In the genomic region with DNA sequence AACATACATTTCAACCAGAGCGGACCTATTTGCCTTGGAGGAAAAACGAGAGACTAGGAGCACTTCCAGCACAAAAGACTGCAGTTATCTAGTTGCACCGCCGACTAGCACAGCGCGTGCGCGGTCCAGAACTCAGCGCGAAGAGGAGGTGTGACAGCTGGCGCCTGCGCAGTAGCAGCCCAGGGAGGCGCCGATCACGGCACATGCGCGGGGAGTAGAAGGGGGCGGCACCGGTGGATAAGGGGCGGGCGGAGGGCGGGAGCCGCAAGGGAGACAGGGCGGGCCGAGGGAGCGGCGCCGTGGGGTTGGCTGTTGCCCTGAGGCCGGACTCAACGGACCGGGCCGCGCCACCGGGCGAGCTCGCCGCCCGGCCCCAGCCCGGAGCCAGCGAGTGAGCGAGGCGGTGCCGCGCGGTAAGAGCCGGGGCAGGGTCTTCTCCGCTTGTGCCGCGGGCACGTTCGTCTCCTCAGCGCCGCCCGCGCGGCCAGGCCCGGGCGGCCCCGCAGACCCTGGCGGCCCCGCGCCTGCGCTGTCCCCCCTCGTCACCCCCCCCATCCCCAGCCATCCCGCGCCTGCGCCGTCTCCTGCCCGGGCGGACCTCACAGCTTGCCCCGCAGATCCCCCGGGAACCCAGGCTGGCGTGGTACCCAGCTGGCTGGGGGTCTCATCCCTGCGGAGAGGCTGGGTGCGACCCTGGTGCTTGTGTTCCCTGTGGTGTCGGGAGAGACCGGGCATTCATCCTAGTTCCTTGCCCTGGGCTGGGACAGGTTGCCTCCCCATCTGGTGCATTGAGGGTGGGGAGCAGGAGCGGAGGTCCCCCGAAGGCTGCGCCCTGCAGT, we compare ENCODE assay signal across 8 mouse cellular contexts. TPM values are rescaled to one million over a fixed set of nuclear protein-coding genes. Genes with fewer than 3 reads are reported as not detected.
DNase-seq lines count a peak whose midpoint lies in the region; ATAC-seq lines count a peak whose summit lies in the region.

Gene Specc1l, plus strand, starts transcription at position 267 of the 839 bp plus-strand sequence.

- H3K27ac ChIP-seq in brown adipose tissue, adult 24 weeks (replicated peaks; ENCODE audit: low read depth, low read length), result peak within 1 kb of the TSS; percentile 81
- H3K27ac ChIP-seq in heart, embryonic 14.5 days (replicated peaks in 1 of 2; ENCODE audit: control insufficient read depth in 1 of 2, insufficient read depth in 1 of 2, low read depth in 2 of 2, low read length in 2 of 2), result peak within 1 kb of the TSS; percentile 97
- peak within 1 kb of the TSS; percentile 90 for H3K27ac ChIP-seq in liver, embryonic 13.5 days
- H3K27ac ChIP-seq in stomach, embryonic 16.5 days (ENCODE audit: low read length), result peak within 1 kb of the TSS; percentile 97

- H3K4me3 ChIP-seq in brown adipose tissue, adult 24 weeks (ENCODE audit: insufficient read depth, low read depth, low read length), result peak within 1 kb of the TSS; percentile 97
- H3K4me3 ChIP-seq in heart, embryonic 14.5 days (ENCODE audit: control insufficient read depth in 1 of 2, insufficient read depth in 1 of 2, low read depth in 1 of 2, low read length in 2 of 2), result peak within 1 kb of the TSS; percentile 62
- H3K4me3 ChIP-seq in liver, embryonic 13.5 days (replicated peaks), result peak within 1 kb of the TSS; percentile 85
- peak within 1 kb of the TSS; percentile 94 for H3K4me3 ChIP-seq in stomach, embryonic 16.5 days (replicated peaks; ENCODE audit: low read length)

- DNase-seq in CD4-positive, CD25-positive, alpha-beta regulatory T cell, adult 2 months (ENCODE audit: low read depth, low spot score), result peak; percentile 99
- DNase-seq in fibroblast of lung, adult 2 months (ENCODE audit: low read depth), result peak; percentile 92
- DNase-seq in kidney, postnatal 14 days, result peak; percentile 98
- peak; percentile 95 for DNase-seq in liver, embryonic 13.5 days
- DNase-seq in neural tube, embryonic 10.5 days (ENCODE audit: extremely low spot score, low spot score), result peak; percentile 98

- no peaks in the 10 kb centered on the region for H3K36me3 ChIP-seq in heart, embryonic 14.5 days (ENCODE audit: control insufficient read depth, insufficient read depth, low read length)
- no peaks in the 10 kb centered on the region for H3K36me3 ChIP-seq in liver, embryonic 13.5 days
- H3K36me3 ChIP-seq in stomach, embryonic 16.5 days (ENCODE audit: control insufficient read depth, insufficient read depth, low read length), result no peaks in the 10 kb centered on the region

- no peaks in the 10 kb centered on the region for H3K9me3 ChIP-seq in heart, embryonic 14.5 days (ENCODE audit: control insufficient read depth, low read length)
- H3K9me3 ChIP-seq in liver, embryonic 13.5 days (replicated peaks), result no peaks in the 10 kb centered on the region
- H3K9me3 ChIP-seq in stomach, embryonic 16.5 days (replicated peaks; ENCODE audit: control insufficient read depth, low read length), result no peaks in the 10 kb centered on the region

- H3K4me1 ChIP-seq in brown adipose tissue, adult 24 weeks (ENCODE audit: control insufficient read depth, insufficient read depth, insufficient read length, low read length), result peaks cover 2% of the 10 kb centered on the region
- peaks cover 3 to 9% of the 10 kb centered on the region in 2 experiments for H3K4me1 ChIP-seq in heart, embryonic 14.5 days (ENCODE audit: control insufficient read depth in 2 of 2, insufficient read depth in 2 of 2, low read length in 2 of 2)
- peaks cover 26% of the 10 kb centered on the region for H3K4me1 ChIP-seq in liver, embryonic 13.5 days (replicated peaks)
- peaks cover 11% of the 10 kb centered on the region; the same call in 1 of the 2 replicates for H3K4me1 ChIP-seq in stomach, embryonic 16.5 days (ENCODE audit: control insufficient read depth, insufficient read depth, low read length)

- peak within 1 kb of the TSS; percentile 65 for H3K4me2 ChIP-seq in heart, embryonic 14.5 days (ENCODE audit: low read length)
- H3K4me2 ChIP-seq in liver, embryonic 13.5 days, result peak within 1 kb of the TSS; percentile 94
- peak within 1 kb of the TSS; percentile 78 for H3K4me2 ChIP-seq in stomach, embryonic 16.5 days (ENCODE audit: low read depth, low read length)

- peak within 1 kb of the TSS; percentile 81 for H3K9ac ChIP-seq in heart, embryonic 14.5 days (ENCODE audit: low read length)
- H3K9ac ChIP-seq in liver, embryonic 13.5 days, result peak within 1 kb of the TSS; percentile 91
- peak within 1 kb of the TSS; percentile 96 for H3K9ac ChIP-seq in stomach, embryonic 16.5 days (ENCODE audit: low read length)

- ATAC-seq in heart, embryonic 14.5 days (ENCODE audit: insufficient number of reproducible peaks, insufficient read depth, low FRiP score, low read depth), result peak; percentile 99
- ATAC-seq in liver, embryonic 13.5 days (ENCODE audit: low read depth), result peak; percentile 99
- peak; percentile 100 for ATAC-seq in stomach, embryonic 16.5 days (ENCODE audit: insufficient read depth, low FRiP score)

- WGBS in heart, embryonic 14.5 days, result under 1% methylated on average over 65 of the region's 80 CpGs
- WGBS in liver, embryonic 13.5 days (ENCODE audit: insufficient replicate concordance), result under 1% methylated on average over 73 of the region's 80 CpGs
- WGBS in stomach, embryonic 16.5 days, result under 1% methylated on average over 49 of the region's 80 CpGs

- no peaks in the 10 kb centered on the region for H3K27me3 ChIP-seq in heart, embryonic 14.5 days (ENCODE audit: control insufficient read depth, insufficient read depth, low read length)
- H3K27me3 ChIP-seq in liver, embryonic 13.5 days, result no peaks in the 10 kb centered on the region
- no peaks in the 10 kb centered on the region for H3K27me3 ChIP-seq in stomach, embryonic 16.5 days (ENCODE audit: control insufficient read depth, insufficient read depth, low read length)

RNA-seq across cellular contexts. Expression of gene Specc1l, which starts in this region (rescaled TPM):
- 12.3 and 15.1 TPM in 2 replicates for polyA plus RNA-seq in brown adipose tissue, adult 24 weeks (2012; ENCODE audit: insufficient read depth, insufficient read length, missing spikeins)
- 16.1 and 16.7 TPM in 2 replicates for polyA plus RNA-seq in heart, embryonic 14.5 days (2014; fragmentation: Nextera tagmentation; extraction: Ambion mirVana)
- 5.6 and 7.5 TPM in 2 replicates for polyA plus RNA-seq in liver, embryonic 13.5 days (2015; fragmentation: Nextera tagmentation; extraction: Ambion mirVana)
- 27.6 and 29.5 TPM in 2 replicates for polyA plus RNA-seq in stomach, embryonic 16.5 days (2015; fragmentation: Nextera tagmentation; extraction: Ambion mirVana)

Comparison
In these comparisons a context has a peak if more than half of its experiments do, and no peak if none do; other contexts are left out.
1. Peak in every context shown above with its lines: DNase-seq, ATAC-seq, H3K4me3 ChIP-seq and H3K27ac ChIP-seq.